Mouse (Mus musculus): ENCODE data around the gene Pmm1.
"Not testable (repeated sequence)": the region's sequence is repeated elsewhere in the genome, so short reads cannot be mapped to it uniquely, and the experiment has no call there.

Gene Pmm1

GRCm38 (mm10) chr15:81927741-81928140 lies 33.0 kb downstream of the Pmm1 start:
- DNase-seq (ENCODE audit: low read depth, low spot score): no peak

DNA sequence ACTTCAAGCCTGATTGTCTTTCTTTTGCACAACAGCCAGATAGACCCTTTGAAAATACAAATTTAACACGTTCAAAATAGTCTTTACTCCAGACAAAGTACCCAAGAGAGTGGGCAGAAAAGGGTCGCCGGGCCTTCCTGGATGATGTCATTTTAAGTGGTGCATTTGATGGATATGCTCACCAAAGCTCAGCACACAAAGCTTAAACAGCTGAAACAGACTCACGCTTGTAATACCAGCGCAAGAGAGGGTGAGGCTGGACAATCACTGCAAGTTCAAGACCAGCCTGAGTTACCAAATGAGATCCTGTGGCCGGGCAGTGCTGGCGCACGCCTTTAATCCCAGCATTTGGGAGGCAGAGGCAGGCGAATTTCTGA lies 34.3 kb downstream of the Pmm1 start:
- no peak for DNase-seq (ENCODE audit: low read depth, low spot score)

DNA sequence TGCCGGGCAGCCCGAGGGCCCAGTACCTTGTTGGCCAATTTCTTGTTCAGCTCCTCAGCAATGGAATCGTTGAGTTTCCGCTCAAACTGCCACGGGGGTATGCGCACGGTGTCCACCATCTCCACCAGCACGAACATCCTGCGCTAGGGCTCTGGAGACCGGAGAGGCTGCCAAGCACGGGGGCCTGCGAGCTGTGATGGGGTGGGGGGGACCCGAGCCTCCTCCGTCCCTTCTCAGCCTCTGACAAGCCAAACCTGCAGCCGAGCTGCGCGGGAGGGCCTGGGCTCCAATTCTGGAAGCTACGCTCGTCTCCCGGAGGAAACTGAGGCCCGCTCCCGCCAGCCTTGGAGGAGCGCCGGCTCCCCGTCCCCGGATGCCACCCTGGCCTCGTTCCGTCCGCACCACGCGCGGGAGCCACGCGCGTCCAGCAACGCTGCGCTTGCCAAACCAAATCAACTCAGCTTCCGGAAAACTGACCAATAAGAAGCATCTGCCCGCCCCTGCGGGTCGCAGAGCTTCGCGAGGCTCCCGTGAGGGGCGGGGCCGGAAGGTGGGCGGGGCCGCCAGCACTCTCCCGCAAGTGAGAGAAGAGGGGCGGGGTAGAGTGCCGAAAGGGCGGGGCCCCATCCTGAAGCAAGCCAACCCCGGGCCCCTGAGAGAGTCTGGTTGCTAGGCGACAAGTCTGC lies 34.8 kb downstream of the Pmm1 start, which contains the start of gene Polr3h:
Polr3h (minus strand) TSS at position 481 of the 686 bp plus-strand sequence.
- peak; percentile 98 for DNase-seq (ENCODE audit: low read depth, low spot score)

- no peak for DNase-seq (ENCODE audit: low read depth, low spot score)
These were observed 35.8 kb downstream of the Pmm1 start for GRCm38 (mm10) chr15:81924933-81925332.

DNA sequence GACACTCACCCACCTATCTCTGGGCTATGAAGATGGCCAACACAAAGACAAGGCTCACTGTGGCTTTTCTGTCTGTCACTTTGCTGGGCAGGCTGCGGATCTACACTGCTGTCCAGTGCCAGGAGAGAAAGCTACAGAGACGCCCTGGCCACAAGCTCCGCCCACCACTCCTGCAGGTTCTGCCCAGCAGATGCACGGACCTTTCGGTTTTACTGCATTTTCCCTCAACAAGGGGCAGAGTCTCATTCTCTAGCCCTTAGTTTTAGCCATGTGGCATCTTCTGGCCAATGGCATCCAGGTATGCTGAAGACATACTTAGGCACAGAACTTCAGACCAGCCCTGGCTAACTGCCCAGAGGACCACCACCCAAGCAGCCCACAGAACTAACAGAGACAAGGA lies 39.5 kb downstream of the Pmm1 start:
- no peak for DNase-seq (ENCODE audit: low read depth, low spot score)

GRCm38 (mm10) chr15:81920546-81921217 lies 40.0 kb downstream of the Pmm1 start:
- no peak for DNase-seq (ENCODE audit: low read depth, low spot score)

GRCm38 (mm10) chr15:81919062-81919461 lies 41.7 kb downstream of the Pmm1 start:
- DNase-seq (ENCODE audit: low read depth, low spot score): no peak

- peak; percentile 55 for DNase-seq (ENCODE audit: low read depth, low spot score)
These were observed 42.9 kb downstream of the Pmm1 start for GRCm38 (mm10) chr15:81917621-81918463.

DNA sequence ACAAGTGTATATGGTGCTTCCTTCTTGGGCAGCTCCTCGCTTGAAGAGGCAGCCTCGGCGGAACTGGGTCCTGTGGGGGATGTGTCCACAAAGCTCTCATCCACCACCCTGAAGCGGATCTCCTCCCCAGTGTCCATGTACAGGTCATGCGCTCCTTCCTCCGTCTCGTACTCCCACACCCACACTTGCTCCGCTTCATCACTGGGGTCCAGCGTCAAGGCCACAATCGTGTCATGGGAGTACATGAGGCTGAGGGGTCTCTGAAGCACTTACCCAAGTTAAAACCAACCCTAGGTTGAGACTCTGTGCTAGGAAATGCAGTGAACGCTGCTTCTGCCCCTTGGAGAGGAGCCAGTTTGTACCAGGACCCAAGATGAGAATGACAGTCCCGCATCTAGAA lies 43.5 kb downstream of the Pmm1 start:
- no peak for DNase-seq (ENCODE audit: low read depth, low spot score)

GRCm38 (mm10) chr15:81915663-81916062 lies 45.1 kb downstream of the Pmm1 start:
- DNase-seq (ENCODE audit: low read depth, low spot score): no peak

DNA sequence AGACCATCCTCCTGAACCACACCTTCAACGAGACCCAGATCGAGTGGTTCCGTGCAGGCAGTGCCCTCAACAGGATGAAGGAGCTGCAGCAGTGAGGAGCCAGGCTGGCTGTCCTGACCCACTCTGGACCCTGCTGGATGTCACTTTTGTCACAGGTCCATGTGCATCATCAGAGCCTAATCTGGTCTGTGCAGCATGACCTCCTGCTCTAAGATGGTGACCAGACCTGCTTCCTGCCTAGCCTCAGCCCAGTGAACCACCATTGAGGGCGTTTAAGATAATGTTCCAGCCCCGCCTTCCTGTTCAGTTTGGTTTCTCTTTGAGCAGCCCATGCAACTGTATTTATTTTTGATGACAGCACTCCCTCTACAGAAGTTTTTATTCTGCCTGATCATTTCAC lies 46.1 kb downstream of the Pmm1 start:
- no peak for DNase-seq (ENCODE audit: low read depth, low spot score)

DNA sequence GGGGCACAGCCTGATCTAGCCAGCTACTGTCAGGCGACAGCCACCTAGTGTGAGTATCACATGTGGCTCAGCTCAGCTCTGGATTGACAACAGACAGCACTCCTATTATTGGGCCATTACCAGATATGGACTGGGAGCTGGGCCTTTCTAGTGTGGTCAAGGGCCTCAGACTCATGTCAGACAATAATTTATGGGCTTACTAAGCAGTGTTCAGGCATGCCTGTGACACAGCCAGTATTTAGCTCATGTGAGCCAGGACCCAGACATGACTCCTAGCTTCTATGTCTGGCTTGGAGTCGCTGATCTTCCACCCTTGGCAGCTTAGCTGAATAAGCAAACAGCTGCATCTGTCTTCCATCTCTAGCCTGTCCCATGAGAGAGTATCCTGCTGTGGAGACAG lies 48.2 kb downstream of the Pmm1 start:
- DNase-seq (ENCODE audit: low read depth, low spot score): no peak

GRCm38 (mm10) chr15:81908767-81909166 lies 52.0 kb downstream of the Pmm1 start:
- DNase-seq (ENCODE audit: low read depth, low spot score): not testable (repeated sequence)

- DNase-seq (ENCODE audit: low read depth, low spot score): no peak
These were observed 52.8 kb downstream of the Pmm1 start for GRCm38 (mm10) chr15:81907953-81908352.

DNA sequence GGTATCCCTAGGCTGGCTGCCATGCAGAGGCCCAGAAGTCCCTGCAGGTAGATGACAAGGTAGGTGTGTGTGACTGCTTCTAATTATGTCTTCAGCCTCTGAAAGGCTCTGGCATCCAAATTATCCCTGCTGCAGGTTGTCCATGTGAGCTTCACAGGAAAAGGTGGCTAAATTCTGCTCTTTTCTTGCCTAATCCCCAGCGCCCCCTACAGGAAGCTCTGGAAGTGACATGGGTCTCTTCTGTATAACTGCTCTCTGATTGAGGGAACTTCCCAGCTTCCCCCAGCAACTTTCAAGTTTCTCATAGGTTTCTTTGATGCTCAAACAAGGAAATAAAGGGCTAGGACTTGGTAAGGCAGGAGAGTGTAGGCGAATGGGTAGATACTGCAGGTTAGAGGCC lies 55.8 kb downstream of the Pmm1 start:
- DNase-seq (ENCODE audit: low read depth, low spot score): peak; percentile 57

Measured in forelimb bud, embryonic 11.5 days (tissue).